Comparison of ENCODE assay signal across 8 mouse cellular contexts in genomic region chr4:117095551-117096452, GRCm38 (mm10). TPM values are rescaled to one million over a fixed set of nuclear protein-coding genes. Genes with fewer than 3 reads are reported as not detected.
DNase-seq lines count a peak whose midpoint lies in the region; ATAC-seq lines count a peak whose summit lies in the region.

Gene Ptch2 (plus strand): TSS chr4:117096075.

- peak within 1 kb of the TSS; percentile 84 for H3K27ac ChIP-seq in lung, embryonic 15.5 days

- H3K27me3 ChIP-seq in lung, embryonic 15.5 days = no peaks in the 10 kb centered on the region

- peak within 1 kb of the TSS; percentile 58 for H3K4me3 ChIP-seq in lung, embryonic 15.5 days

- WGBS in lung, embryonic 15.5 days = under 1% methylated on average over 47 of the region's 50 CpGs

- DNase-seq in MN1 (ENCODE audit: low spot score) = peak; percentile 54
- DNase-seq in cerebellum, adult 18-20 months = peak; percentile 11 to 22
- DNase-seq in forelimb bud, embryonic 11.5 days (ENCODE audit: low read depth, low spot score) = peak; percentile 86
- peak; percentile 73 to 76 for DNase-seq in heart, postnatal 36 days
- peak; percentile 29 for DNase-seq in layer of hippocampus, adult 9-11 months
- peak; percentile 66 for DNase-seq in ovary, postnatal 10 days (ENCODE audit: low spot score)
- peak; percentile 27 to 62 for DNase-seq in urinary bladder, postnatal 36 days (ENCODE audit: low spot score in 2 of 2)

- intact Hi-C loops in heart, postnatal 36 days (cut with DNase I) = no loop called here

- H3K9me3 ChIP-seq in lung, embryonic 15.5 days = no peaks in the 10 kb centered on the region

- peak within 1 kb of the TSS; percentile 93 for H3K4me2 ChIP-seq in lung, embryonic 15.5 days

- H3K9ac ChIP-seq in lung, embryonic 15.5 days = peak within 1 kb of the TSS; percentile 42

- ATAC-seq in lung, embryonic 15.5 days (ENCODE audit: borderline replicate concordance, extremely low read depth, low FRiP score, low TSS enrichment) = peak; percentile 86

- peaks cover 39% of the 10 kb centered on the region for H3K4me1 ChIP-seq in lung, embryonic 15.5 days

- H3K36me3 ChIP-seq in lung, embryonic 15.5 days = 0 out of 2 replicates have a peak, but pooled peaks cover 3% of the 10 kb centered on the region

RNA-seq across cellular contexts. Expression of gene Ptch2, which starts in this region (rescaled TPM):
- total RNA-seq in heart, postnatal 36 days (2021) = 1 to 10 TPM; 1.3 to 2.3 TPM
- 7.1 and 7.9 TPM in 2 replicates for polyA plus RNA-seq in lung, embryonic 15.5 days (2015; fragmentation: Nextera tagmentation; extraction: Ambion mirVana)

Comparison
In these comparisons a context has a peak if more than half of its experiments do, and no peak if none do; other contexts are left out.
1. Peak in every context shown above with its lines: DNase-seq, ATAC-seq, H3K4me3 ChIP-seq and H3K27ac ChIP-seq.
2. DNase-seq: peak in every context shown above with its lines; median percentile 86 in forelimb bud, embryonic 11.5 days; 74 in heart, postnatal 36 days; 66 in ovary, postnatal 10 days; 54 in MN1; 44 in urinary bladder, postnatal 36 days; 29 in layer of hippocampus, adult 9-11 months; 16 in cerebellum, adult 18-20 months.